Mouse (Mus musculus) adrenal gland, postnatal 36 days (tissue): Measurements from ENCODE around the gene Olfr1145. TPM values are rescaled to one million over a fixed set of nuclear protein-coding genes. Genes with fewer than 3 reads are reported as not detected.

Source experiments
- DNase-seq, 2 experiments: peaks; one replicate each; pipeline ENCODE4 v3.0.0; 2021; ENCODE audit warnings: mixed read lengths in 1 of 2
- long read RNA-seq, 2 experiments: library from polyadenylated mRNA; stranded (forward); transcript quantifications; one replicate each; pipeline ENCODE4 v2.0.0; 2021; ENCODE audit warnings: borderline sequencing depth in 2 of 2
- total RNA-seq, 2 experiments: library from RNA; stranded (reverse); gene quantifications; 2 replicates each; pipeline ENCODE4 v1.2.3; 2021

Olfr1145 gene
- not detected for total RNA-seq
- long read RNA-seq, experiment 1 = 0 reads
- long read RNA-seq, experiment 2 = 0 reads

DNA sequence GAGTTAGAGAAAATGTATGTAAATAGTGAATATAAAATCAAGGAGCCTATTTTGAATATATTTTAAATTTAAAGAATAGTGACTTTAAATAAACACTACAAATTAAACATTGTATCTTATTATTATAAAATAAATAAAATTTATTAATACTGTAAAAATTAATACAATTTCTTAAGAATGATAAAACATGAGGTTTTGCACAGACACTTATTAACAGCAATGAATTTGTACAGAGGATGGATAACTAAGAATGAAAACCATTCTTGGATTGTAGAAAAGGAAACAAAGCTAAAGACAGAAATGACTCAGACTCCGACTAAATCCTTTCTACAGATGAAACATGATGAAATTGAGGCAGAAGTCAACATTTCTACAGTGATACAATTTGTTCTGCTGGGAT lies at the start of gene Olfr1145:
Olfr1145 (plus strand) TSS at position 301 of the 400 bp plus-strand sequence.
- DNase-seq = no peak

DNA sequence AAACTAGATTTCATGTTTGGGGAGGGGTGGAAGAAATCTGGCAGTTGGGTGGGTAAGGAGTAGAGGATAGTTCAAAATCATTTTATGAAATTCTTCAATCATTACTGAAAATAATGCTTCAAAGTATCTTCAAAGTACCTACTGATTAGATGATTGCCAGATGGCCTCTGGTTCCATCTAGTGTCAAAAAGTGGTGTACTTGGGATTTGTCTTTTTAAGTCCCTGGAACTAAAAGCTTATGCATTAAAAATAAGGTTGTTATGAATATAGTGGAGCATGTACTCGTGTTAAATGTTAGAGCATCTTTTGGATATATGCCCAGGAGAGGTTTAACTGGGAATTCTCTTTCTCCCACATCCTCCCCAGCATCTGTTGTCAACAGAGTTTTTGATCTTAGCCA lies 33.5 kb upstream of the Olfr1145 start:
- no peak for DNase-seq

DNA sequence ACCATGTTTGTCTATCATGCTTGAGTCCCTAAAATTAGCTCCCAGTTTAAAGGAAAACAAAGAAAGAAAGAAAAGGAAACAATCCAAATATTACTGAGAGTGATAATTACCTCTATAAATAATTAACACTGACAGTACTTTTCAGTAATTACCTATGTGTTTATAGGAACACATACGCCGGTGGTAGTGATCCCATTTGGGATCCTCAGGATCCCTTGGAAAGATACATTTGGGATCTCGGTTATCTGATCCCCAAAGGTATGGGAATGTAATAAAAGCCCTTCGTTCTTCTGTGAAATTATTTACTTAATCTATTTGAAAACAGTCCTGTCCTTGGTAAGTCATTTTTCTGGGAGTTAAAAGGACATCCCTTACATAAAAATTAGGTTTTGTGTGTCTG lies 30.4 kb upstream of the Olfr1145 start, which contains the start of gene Olfr152:
Olfr152 (plus strand) TSS at position 301 of the 400 bp plus-strand sequence.
- no peak for DNase-seq

DNA sequence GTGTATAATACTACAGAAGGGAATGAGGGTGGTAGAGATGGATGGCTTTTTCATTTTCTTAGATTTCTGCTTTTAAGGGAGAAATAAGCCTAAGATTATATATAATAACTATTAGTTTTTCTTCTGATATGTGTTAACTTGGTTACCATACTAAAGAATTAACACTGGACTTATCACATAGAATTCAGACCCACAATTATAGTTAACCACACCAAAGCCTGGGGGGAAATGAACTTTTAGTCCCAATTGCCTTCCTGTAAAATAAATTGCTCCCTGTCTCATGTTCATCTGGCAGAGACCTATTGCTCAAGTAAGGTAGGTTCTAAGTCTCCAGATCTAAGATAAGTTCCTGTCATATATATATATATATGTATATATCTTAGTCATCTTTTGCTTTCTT lies 9.3 kb upstream of the Olfr1145 start, which contains the start of gene Olfr1143:
Olfr1143 (plus strand) TSS at position 301 of the 400 bp plus-strand sequence.
- no peak for DNase-seq

DNA sequence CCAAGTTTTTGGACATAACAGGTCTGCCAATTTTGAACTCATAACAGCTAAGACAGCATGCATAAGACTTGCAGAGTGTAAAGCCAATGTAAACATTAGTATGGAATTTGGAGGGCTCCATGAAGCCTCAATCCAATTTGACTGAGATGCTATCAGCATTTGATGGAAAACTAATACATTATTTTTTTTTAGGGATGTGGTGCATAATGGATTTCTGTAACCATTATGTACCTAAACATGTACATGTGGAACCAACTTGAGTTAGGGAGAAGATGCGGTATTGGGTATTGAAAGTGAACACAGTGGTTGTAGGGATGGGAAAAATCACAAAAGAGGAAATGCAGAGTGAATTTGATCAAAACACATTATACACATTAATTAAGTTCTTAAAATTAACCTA lies 20.6 kb downstream of the Olfr1145 start, which contains the start of gene Olfr1148:
Olfr1148 (plus strand) TSS at position 301 of the 400 bp plus-strand sequence.
- DNase-seq = no peak

DNA sequence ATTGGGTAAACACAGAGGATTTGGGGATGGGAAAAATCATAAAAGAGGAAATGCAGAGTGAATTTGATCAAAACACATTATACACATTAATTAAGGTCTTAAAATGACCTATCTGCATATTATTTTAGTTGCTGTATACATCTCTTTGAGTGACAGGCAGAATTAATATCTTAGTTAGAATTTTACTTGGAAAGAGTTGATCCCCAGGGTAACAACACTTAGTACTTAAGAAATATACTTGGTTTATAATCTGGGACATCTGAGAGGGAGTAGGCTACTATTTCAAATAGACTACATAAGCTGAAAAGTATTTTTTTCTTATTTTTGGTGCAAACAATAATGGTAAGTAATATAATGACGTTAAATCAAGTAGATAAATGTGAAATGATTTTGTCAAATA lies 34.1 kb downstream of the Olfr1145 start, which contains the start of gene Olfr1150-ps1:
Olfr1150-ps1 (plus strand) TSS at position 301 of the 400 bp plus-strand sequence.
- no peak for DNase-seq

DNA sequence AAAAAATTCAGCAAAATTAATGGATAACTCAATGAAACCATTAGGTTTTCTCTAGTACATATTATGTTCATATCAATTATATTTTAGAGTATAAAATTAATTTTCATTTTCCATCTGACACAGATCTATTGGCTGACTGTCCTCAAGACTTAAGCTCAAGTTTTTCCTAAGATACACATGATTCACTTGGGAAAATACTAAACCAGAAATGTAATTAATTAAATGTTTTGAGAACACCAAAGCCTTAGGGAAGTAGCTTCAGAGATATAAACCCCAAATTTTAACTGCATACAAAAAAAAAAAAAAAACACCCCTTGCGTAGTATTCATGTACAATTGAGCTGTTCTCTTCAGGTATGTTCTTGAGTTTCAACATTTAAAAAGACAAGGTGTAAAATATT lies 45.9 kb downstream of the Olfr1145 start, which contains the start of gene Olfr1151:
Olfr1151 (plus strand) TSS at position 301 of the 400 bp plus-strand sequence.
- DNase-seq = no peak

Other genes starting within 250 kb of the Olfr1145 start
- gene Olfr1129, start 235.9 kb upstream of the Olfr1145 start, total RNA-seq = not detected
- not detected for gene Olfr1130, start 203.6 kb upstream of the Olfr1145 start, total RNA-seq
- gene Olfr1131, start 182.7 kb upstream of the Olfr1145 start, total RNA-seq = not detected
- gene Olfr1132, start 172.3 kb upstream of the Olfr1145 start, total RNA-seq = not detected
- not detected for gene Olfr1133, start 162.4 kb upstream of the Olfr1145 start, total RNA-seq
- not detected for gene Olfr1134, start 151.4 kb upstream of the Olfr1145 start, total RNA-seq
- gene Olfr1135, start 136.2 kb upstream of the Olfr1145 start, total RNA-seq = not detected
- gene Olfr1136, start 115.9 kb upstream of the Olfr1145 start, total RNA-seq = not detected
- gene Olfr1137, start 96.6 kb upstream of the Olfr1145 start, total RNA-seq = not detected
- not detected for gene Olfr1138, start 69.8 kb upstream of the Olfr1145 start, total RNA-seq
- gene Olfr1140, start 66.1 kb upstream of the Olfr1145 start, total RNA-seq = not detected
- not detected for gene Olfr1141, start 55.8 kb upstream of the Olfr1145 start, total RNA-seq
- not detected for gene Olfr152, start 30.3 kb upstream of the Olfr1145 start, total RNA-seq
- gene Olfr1143, start 9.2 kb upstream of the Olfr1145 start, total RNA-seq = not detected
- not detected for gene Olfr1148, start 20.7 kb downstream of the Olfr1145 start, total RNA-seq
- gene Olfr1150-ps1, start 34.2 kb downstream of the Olfr1145 start, total RNA-seq = not detected
- not detected for gene Olfr1151, start 46.0 kb downstream of the Olfr1145 start, total RNA-seq
- not detected for gene Olfr1152, start 56.7 kb downstream of the Olfr1145 start, total RNA-seq
- not detected for gene Olfr1153, start 85.1 kb downstream of the Olfr1145 start, total RNA-seq
- gene Olfr1154, start 95.3 kb downstream of the Olfr1145 start, total RNA-seq = not detected
- gene Olfr1155, start 135.3 kb downstream of the Olfr1145 start, total RNA-seq = not detected
- gene Olfr1156, start 143.3 kb downstream of the Olfr1145 start, total RNA-seq = not detected
- not detected for gene Olfr1157, start 158.5 kb downstream of the Olfr1145 start, total RNA-seq
- gene Olfr74, start 164.8 kb downstream of the Olfr1145 start, total RNA-seq = not detected
- gene Olfr1158, start 180.3 kb downstream of the Olfr1145 start, total RNA-seq = not detected
- gene Olfr1160, start 198.4 kb downstream of the Olfr1145 start, total RNA-seq = not detected
- gene Olfr1161, start 213.0 kb downstream of the Olfr1145 start, total RNA-seq = not detected
- gene Olfr73, start 227.9 kb downstream of the Olfr1145 start, total RNA-seq = not detected
- not detected for gene Olfr1162, start 241.3 kb downstream of the Olfr1145 start, total RNA-seq